ENCODE assay signal across 18 mouse cellular contexts in the genomic region with DNA sequence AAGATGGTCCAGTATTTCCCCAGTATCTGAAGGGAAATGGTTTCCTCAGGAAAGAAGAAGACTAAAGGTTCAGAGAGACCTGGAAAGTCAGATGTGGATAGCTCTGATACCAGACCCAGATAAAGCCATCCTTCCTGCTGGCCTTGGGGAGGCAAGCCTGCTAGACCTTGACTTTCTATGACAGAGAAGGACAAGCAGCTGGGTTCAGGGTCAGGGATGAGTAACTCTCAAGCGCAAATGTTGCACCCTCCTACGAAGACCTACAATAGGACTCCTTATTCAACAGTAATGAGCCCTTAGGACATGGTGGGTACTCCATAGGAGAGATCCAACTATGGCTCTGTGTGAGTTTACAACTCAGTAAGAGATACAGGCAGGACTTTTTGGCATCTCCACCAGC. TPM values are rescaled to one million over a fixed set of nuclear protein-coding genes. Genes with fewer than 3 reads are reported as not detected.
DNase-seq lines count a peak whose midpoint lies in the region; ATAC-seq lines count a peak whose summit lies in the region.
"Had no signal": no experiment of that assay in that cellular context is flagged by ENCODE, and none has a peak within 500 bp of the region (broad histone marks: within the 10 kb centered on the region; RNA-seq: fewer than 3 reads in every experiment).

No protein-coding gene starts in this region.

- DNase-seq in heart, postnatal 25 days (ENCODE audit: low spot score): no peak
- DNase-seq in ovary, adult 18-20 months (ENCODE audit: low spot score): peak; percentile 46
- DNase-seq in ovary, postnatal 10 days (ENCODE audit: low spot score): no peak
- no peak for DNase-seq in embryonic facial prominence, embryonic 14.5 days (ENCODE audit: low spot score)
- DNase-seq in layer of hippocampus, postnatal 14 days (ENCODE audit: low spot score in 2 of 2): no peak
- DNase-seq in cerebellum, adult 9-10 months: no peak
- DNase-seq: cerebellum, adult 2 months; heart, postnatal 10 days; right cerebral cortex, postnatal 4 days; thymus, postnatal 25 days had no signal

- peaks cover 20% of the 10 kb centered on the region for H3K4me1 ChIP-seq in heart, embryonic 12.5 days (replicated peaks)
- peaks cover 40% of the 10 kb centered on the region for H3K4me1 ChIP-seq in embryonic facial prominence, embryonic 14.5 days (ENCODE audit: control insufficient read depth, insufficient read depth, low read length)

- H3K27me3 ChIP-seq in heart, embryonic 12.5 days (replicated peaks): no peaks in the 10 kb centered on the region
- no peaks in the 10 kb centered on the region for H3K27me3 ChIP-seq in embryonic facial prominence, embryonic 14.5 days (replicated peaks; ENCODE audit: control insufficient read depth, insufficient read depth, low read length)

- H3K9me3 ChIP-seq in heart, embryonic 12.5 days (replicated peaks): no peaks in the 10 kb centered on the region
- H3K9me3 ChIP-seq in embryonic facial prominence, embryonic 14.5 days (ENCODE audit: control insufficient read depth, low read length): no peaks in the 10 kb centered on the region
- H3K9me3 ChIP-seq: megakaryocyte, embryonic 14.5 days had no signal

- no peak overlapping the region for H3K4me3 ChIP-seq in heart, embryonic 12.5 days
- no peak overlapping the region for H3K4me3 ChIP-seq in embryonic facial prominence, embryonic 14.5 days (ENCODE audit: low read depth, low read length)
- H3K4me3 ChIP-seq: left cerebral cortex, adult 2 months; megakaryocyte, embryonic 14.5 days had no signal

- no peak overlapping the region for H3K4me2 ChIP-seq in heart, embryonic 12.5 days
- H3K4me2 ChIP-seq in embryonic facial prominence, embryonic 14.5 days (ENCODE audit: low read depth, low read length): no peak overlapping the region
- H3K4me2 ChIP-seq: liver, embryonic 11.5 days had no signal

- peak overlapping the region; percentile 6; the same call in 1 of the 2 replicates for H3K27ac ChIP-seq in heart, embryonic 12.5 days (ENCODE audit: poor library complexity, severe bottlenecking)
- peak overlapping the region; percentile 90 for H3K27ac ChIP-seq in embryonic facial prominence, embryonic 14.5 days (replicated peaks; ENCODE audit: low read depth, low read length)
- H3K27ac ChIP-seq: left cerebral cortex, adult 2 months had no signal

- WGBS in heart, embryonic 12.5 days: 84% methylated on average over 2 of the region's 2 CpGs
- 81% methylated on average over 2 of the region's 2 CpGs for WGBS in embryonic facial prominence, embryonic 14.5 days

- H3K9ac ChIP-seq in heart, embryonic 12.5 days: no peak overlapping the region
- no peak overlapping the region for H3K9ac ChIP-seq in embryonic facial prominence, embryonic 14.5 days (ENCODE audit: low read depth, low read length)

- intact Hi-C loops in heart, postnatal 25 days (cut with DNase I): no loop called here

- no peak for ATAC-seq in heart, embryonic 12.5 days (ENCODE audit: insufficient number of reproducible peaks, low FRiP score)
- ATAC-seq in embryonic facial prominence, embryonic 14.5 days (ENCODE audit: low read depth): no peak
- ATAC-seq in CD4-positive, CD25-positive, alpha-beta regulatory T cell, adult 4 months: no peak
- ATAC-seq: hindbrain, embryonic 16.5 days had no signal

- H3K36me3 ChIP-seq in heart, embryonic 12.5 days: no peaks in the 10 kb centered on the region
- no peaks in the 10 kb centered on the region for H3K36me3 ChIP-seq in embryonic facial prominence, embryonic 14.5 days (ENCODE audit: control insufficient read depth, insufficient read depth, low read length)

RNA-seq across cellular contexts. Expression of gene Cbfb, which starts 5.3 kb away (rescaled TPM):
- 65.3 and 67.9 TPM in 2 replicates for polyA plus RNA-seq in heart, embryonic 12.5 days (2016; fragmentation: Nextera tagmentation; extraction: Ambion mirVana)
- total RNA-seq in heart, postnatal 25 days (2021): 10 to 100 TPM; 20.2 to 26.8 TPM
- 104 and 112 TPM in 2 replicates for polyA plus RNA-seq in embryonic facial prominence, embryonic 14.5 days (2014; fragmentation: Nextera tagmentation; extraction: Ambion mirVana)
- polyA plus RNA-seq in CD4-positive, CD25-positive, alpha-beta regulatory T cell, adult 4 months (2017; shearing (Covaris generic)): 10 to 100 TPM; 26.7 to 40.6 TPM
- 10 to 100 TPM; 26.1 to 27.3 TPM for total RNA-seq in layer of hippocampus, postnatal 14 days (2021)

RNA-seq across cellular contexts. Expression of gene Ces4a, which starts 33.6 kb away (rescaled TPM):
- not detected in 2 replicates for polyA plus RNA-seq in heart, embryonic 12.5 days (2016; fragmentation: Nextera tagmentation; extraction: Ambion mirVana)
- total RNA-seq in heart, postnatal 25 days (2021): not detected
- polyA plus RNA-seq in embryonic facial prominence, embryonic 14.5 days (2014; fragmentation: Nextera tagmentation; extraction: Ambion mirVana): not detected in 2 replicates
- polyA plus RNA-seq in CD4-positive, CD25-positive, alpha-beta regulatory T cell, adult 4 months (2017; shearing (Covaris generic)): under 1 TPM in 1 of 2 experiments, not detected in 1; 0.13 TPM
- not detected for total RNA-seq in layer of hippocampus, postnatal 14 days (2021)
- total RNA-seq: granulocyte monocyte progenitor cell, adult 5-6 weeks; heart, postnatal 10 days; left cerebral cortex, adult 2 months had no signal
- polyA plus RNA-seq: hindbrain, embryonic 16.5 days; liver, embryonic 11.5 days; lung, embryonic 16.5 days had no signal

RNA-seq across cellular contexts. Expression of gene D230025D16Rik, which starts 59.8 kb away (rescaled TPM):
- 18.7 and 18.9 TPM in 2 replicates for polyA plus RNA-seq in heart, embryonic 12.5 days (2016; fragmentation: Nextera tagmentation; extraction: Ambion mirVana)
- 10 to 100 TPM; 18.5 to 19.5 TPM for total RNA-seq in heart, postnatal 25 days (2021)
- polyA plus RNA-seq in embryonic facial prominence, embryonic 14.5 days (2014; fragmentation: Nextera tagmentation; extraction: Ambion mirVana): 25.4 and 27.0 TPM in 2 replicates
- polyA plus RNA-seq in CD4-positive, CD25-positive, alpha-beta regulatory T cell, adult 4 months (2017; shearing (Covaris generic)): 10 to 100 TPM; 13.9 to 14.2 TPM
- total RNA-seq in layer of hippocampus, postnatal 14 days (2021): 10 to 100 TPM; 29.2 to 30.9 TPM
